13 mouse cellular contexts compared by ENCODE assay signal in genomic region chr14:57069906-57070305, GRCm38 (mm10). TPM values are rescaled to one million over a fixed set of nuclear protein-coding genes. Genes with fewer than 3 reads are reported as not detected.
DNase-seq lines count a peak whose midpoint lies in the region.
"Not testable (repeated sequence)": the region's sequence is repeated elsewhere in the genome, so short reads cannot be mapped to it uniquely, and the experiment has no call there.
"Had no signal": no experiment of that assay in that cellular context is flagged by ENCODE, and none has a peak within 500 bp of the region (broad histone marks: within the 10 kb centered on the region; RNA-seq: fewer than 3 reads in every experiment).

No protein-coding gene starts in this region.

- H3K27ac ChIP-seq in limb, embryonic 10.5 days: not testable (repeated sequence)

- peaks cover 22% of the 10 kb centered on the region for H3K4me1 ChIP-seq in limb, embryonic 10.5 days

- DNase-seq in 416B (ENCODE audit: low read depth): peak; percentile 73
- DNase-seq in adrenal gland, adult (ENCODE audit: inconsistent age in 2 of 2, low spot score in 1 of 2): peak; percentile 18 to 82
- peak; percentile 30 for DNase-seq in cerebellum, adult 9-10 months
- peak; percentile 29 for DNase-seq in gastrocnemius, adult 18-20 months (ENCODE audit: low spot score)
- peak; percentile 68 for DNase-seq in kidney, adult 18-20 months
- DNase-seq in limb, embryonic 10.5 days (ENCODE audit: low spot score): peak; percentile 78
- peak; percentile 66 for DNase-seq in mesoderm, embryonic 11.5 days (ENCODE audit: low read depth, low spot score)
- DNase-seq in spleen, postnatal 10 days (ENCODE audit: low spot score in 2 of 2): peak; percentile 25 to 64

- WGBS in limb, embryonic 10.5 days: 3% methylated on average over 2 of the region's 2 CpGs

- not testable (repeated sequence) for H3K27me3 ChIP-seq in limb, embryonic 10.5 days (ENCODE audit: low read depth, poor library complexity, severe bottlenecking)

- not testable (repeated sequence) for H3K36me3 ChIP-seq in limb, embryonic 10.5 days

- not testable (repeated sequence) for H3K4me3 ChIP-seq in limb, embryonic 10.5 days

- H3K9me3 ChIP-seq in limb, embryonic 10.5 days (replicated peaks): not testable (repeated sequence)

RNA-seq across cellular contexts. Expression of gene Gja3, which starts 12.0 kb away (rescaled TPM):
- not detected for total RNA-seq in gastrocnemius, adult 18-20 months (2021)
- 15.7 and 18.4 TPM in 2 replicates for polyA plus RNA-seq in limb, embryonic 10.5 days (2016; fragmentation: Nextera tagmentation; extraction: Ambion mirVana)
- polyA plus RNA-seq: liver, embryonic 12.5 days; neural tube, embryonic 14.5 days had no signal

RNA-seq across cellular contexts. Expression of gene Gjb2, which starts 34.6 kb away (rescaled TPM):
- total RNA-seq in gastrocnemius, adult 18-20 months (2021): under 1 TPM; 0.11 to 0.83 TPM
- polyA plus RNA-seq in limb, embryonic 10.5 days (2016; fragmentation: Nextera tagmentation; extraction: Ambion mirVana): 11.9 and 35.0 TPM in 2 replicates
- polyA plus RNA-seq: C2C12 had no signal

RNA-seq across cellular contexts. Expression of gene Gm4491, which starts 45.8 kb away (rescaled TPM):
- total RNA-seq in gastrocnemius, adult 18-20 months (2021): not detected
- not detected in 2 replicates for polyA plus RNA-seq in limb, embryonic 10.5 days (2016; fragmentation: Nextera tagmentation; extraction: Ambion mirVana)
- total RNA-seq: gastrocnemius, postnatal 36 days had no signal
- polyA plus RNA-seq: C2C12; embryonic facial prominence, embryonic 14.5 days; liver, embryonic 12.5 days; neural tube, embryonic 14.5 days had no signal
